Mouse (Mus musculus) kidney, postnatal 0 days (tissue): ENCODE measurements around the gene BC067074. TPM values are rescaled to one million over a fixed set of nuclear protein-coding genes. Genes with fewer than 3 reads are reported as not detected.

Experiments used
- ATAC-seq: fragments of 200-750 bp; cut with Nextera tagmentation; replicated peaks from 2 replicates; pipeline ENCODE4 v1.8.0; 2017; ENCODE audit warnings: low read depth, moderate number of reproducible peaks, moderate TSS enrichment, moderate library complexity; ENCODE audit not compliant: low FRiP score
- DNase-seq: peaks from one replicate; pipeline ENCODE4 v3.0.0-alpha.2; 2016; ENCODE audit warnings: low spot score
- H3K27ac ChIP-seq: fragments of 300-500 bp; sonication (generic); 2 replicates; pipeline ENCODE4 v1.5.1; 2014; ENCODE audit warnings: mild to moderate bottlenecking
- H3K27me3 ChIP-seq: fragments of 300-500 bp; sonication (generic); 2 replicates; pipeline ENCODE4 v1.6.1; 2014; ENCODE audit warnings: low read length, mixed read lengths; ENCODE audit not compliant: insufficient read depth
- H3K36me3 ChIP-seq: fragments of 300-500 bp; sonication (generic); 2 replicates; pipeline ENCODE4 v1.6.1; 2014; ENCODE audit warnings: low read length, mixed read lengths; ENCODE audit not compliant: insufficient read depth
- H3K4me1 ChIP-seq: fragments of 300-500 bp; sonication (generic); replicated peaks from 2 replicates; pipeline ENCODE4 v1.6.1; 2014; ENCODE audit warnings: antibody characterized with exemption, low read length, mixed read lengths; ENCODE audit not compliant: insufficient read depth
- H3K4me2 ChIP-seq: fragments of 300-500 bp; sonication (generic); 2 replicates; pipeline ENCODE4 v1.6.1; 2014; ENCODE audit warnings: mild to moderate bottlenecking, low read length, moderate library complexity, mixed read lengths
- H3K4me3 ChIP-seq: fragments of 300-500 bp; sonication (generic); replicated peaks from 2 replicates; pipeline ENCODE4 v1.5.1; 2014; ENCODE audit warnings: low read depth, low read length
- H3K9ac ChIP-seq: fragments of 300-500 bp; sonication (generic); 2 replicates; pipeline ENCODE4 v1.6.1; 2014; ENCODE audit warnings: low read depth, low read length
- H3K9me3 ChIP-seq: fragments of 300-500 bp; sonication (generic); replicated peaks from 2 replicates; pipeline ENCODE4 v1.6.1; 2016; ENCODE audit warnings: low read length, inconsistent platforms, mixed read lengths
- CTCF ChIP-seq: IDR thresholded peaks from 2 replicates; pipeline ENCODE4 v1.5.1; 2016; ENCODE audit warnings: antibody characterized with exemption, low read depth, mild to moderate bottlenecking, moderate library complexity
- WGBS: fragments of 180-500 bp; shearing (Covaris S2); extraction: QIAGEN DNeasy Blood & Tissue Kit; methylation state at CpG from one replicate; pipeline ENCODE4 v1.1.7; 2014; 5-methylcytosine and 5-hydroxymethylcytosine counted together
- polyA plus RNA-seq: library from polyadenylated mRNA; unstranded; fragments of >200 nt; fragmentation: Nextera tagmentation; extraction: Ambion mirVana; gene quantifications from 2 replicates; pipeline ENCODE4 v1.2.1, GENCODE M21; 2015

Gene BC067074
- polyA plus RNA-seq, 1 experiment from 2014 or later: 4.6 TPM

GRCm38 (mm10) chr13:113350743-113351430 lies 57.9 kb downstream of the BC067074 start:
- peak; percentile 81 for DNase-seq
- Histone ChIP-seq H3K4me2 (no peak overlapping the region), H3K27ac (peak overlapping the region; percentile 34; the same call in 1 of the 2 replicates), H3K9me3 (no peaks in the 10 kb centered on the region), H3K4me3 (no peak overlapping the region), H3K4me1 (0 out of 2 replicates have a peak, but pooled peaks cover 3% of the 10 kb centered on the region), H3K9ac (no peak overlapping the region), H3K27me3 (no peaks in the 10 kb centered on the region), H3K36me3 (no peaks in the 10 kb centered on the region)
- WGBS: 63% methylated on average over 11 of the region's 11 CpGs
- TF ChIP-seq CTCF: no peak
- no peak for ATAC-seq

DNA sequence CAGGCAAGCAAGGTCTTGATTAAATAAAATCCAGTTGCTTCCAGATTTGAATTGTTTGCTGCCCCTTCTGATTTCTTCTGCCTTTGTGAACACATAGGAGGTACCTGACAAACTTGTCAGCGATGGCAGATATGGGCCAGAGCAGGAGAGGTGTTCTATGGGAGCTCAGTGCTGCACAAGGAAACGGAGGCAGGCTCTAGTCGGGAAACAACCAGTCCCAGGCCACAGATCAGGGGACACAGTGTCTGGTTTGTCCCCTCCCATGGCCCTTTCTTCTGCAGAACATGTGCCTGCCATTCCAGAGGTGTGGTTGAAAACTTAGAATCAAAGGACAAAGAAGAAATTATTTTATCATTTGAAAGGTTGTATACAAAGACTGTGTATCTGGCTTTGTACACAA lies 60.6 kb downstream of the BC067074 start:
- Histone ChIP-seq H3K4me1 (0 out of 2 replicates have a peak, but pooled peaks cover 3% of the 10 kb centered on the region), H3K9me3 (no peaks in the 10 kb centered on the region), H3K36me3 (no peaks in the 10 kb centered on the region), H3K9ac (no peak overlapping the region), H3K27me3 (no peaks in the 10 kb centered on the region), H3K27ac (no peak overlapping the region), H3K4me2 (no peak overlapping the region), H3K4me3 (no peak overlapping the region)
- no peak for TF ChIP-seq CTCF
- ATAC-seq: no peak
- DNase-seq: no peak
- 80% methylated on average over 3 of the region's 3 CpGs for WGBS

GRCm38 (mm10) chr13:113353955-113354354 lies 61.0 kb downstream of the BC067074 start:
- Histone ChIP-seq H3K27me3 (no peaks in the 10 kb centered on the region), H3K4me3 (no peak overlapping the region), H3K9me3 (no peaks in the 10 kb centered on the region), H3K4me1 (0 out of 2 replicates have a peak, but pooled peaks cover 3% of the 10 kb centered on the region), H3K27ac (no peak overlapping the region), H3K4me2 (no peak overlapping the region), H3K36me3 (no peaks in the 10 kb centered on the region), H3K9ac (no peak overlapping the region)
- TF ChIP-seq CTCF: no peak
- 87% methylated on average over 4 of the region's 4 CpGs for WGBS
- ATAC-seq (0 out of 2 replicates have a peak, but pooled peaks have one; percentile 25), DNase-seq (no peak)

DNA sequence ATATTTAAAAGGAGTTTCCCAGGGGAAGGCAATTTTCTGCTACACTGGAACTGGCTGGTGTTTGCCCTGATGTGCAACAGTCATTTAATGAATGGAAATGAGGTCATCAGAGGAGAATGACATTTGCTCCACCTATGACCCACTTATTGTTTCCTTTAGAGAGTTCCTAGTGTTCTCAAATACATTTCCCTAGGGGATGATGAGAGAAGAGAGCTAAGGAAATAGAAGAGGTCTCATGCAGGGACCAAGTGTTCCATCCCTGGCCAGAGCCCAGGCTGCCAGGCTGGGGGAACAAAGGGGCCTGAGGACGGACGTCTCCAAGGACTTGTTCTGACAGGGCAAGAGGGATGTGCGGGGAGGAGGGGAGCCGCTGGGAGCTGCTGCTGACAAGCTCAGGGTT lies 62.1 kb downstream of the BC067074 start:
- TF ChIP-seq CTCF: no peak
- Histone ChIP-seq H3K36me3 (no peaks in the 10 kb centered on the region), H3K9me3 (no peaks in the 10 kb centered on the region), H3K9ac (no peak overlapping the region), H3K4me2 (no peak overlapping the region), H3K27ac (no peak overlapping the region), H3K27me3 (no peaks in the 10 kb centered on the region), H3K4me1 (0 out of 2 replicates have a peak, but pooled peaks cover 3% of the 10 kb centered on the region), H3K4me3 (no peak overlapping the region)
- whole genome bisulfite sequencing: 56% methylated on average over 4 of the region's 4 CpGs
- ATAC-seq: no peak
- DNase-seq: no peak

- Histone ChIP-seq H3K4me1 (no peaks in the 10 kb centered on the region), H3K4me2 (no peak overlapping the region), H3K9me3 (no peaks in the 10 kb centered on the region), H3K4me3 (no peak overlapping the region), H3K36me3 (no peaks in the 10 kb centered on the region), H3K27ac (no peak overlapping the region), H3K9ac (no peak overlapping the region), H3K27me3 (no peaks in the 10 kb centered on the region)
- TF ChIP-seq CTCF: no peak
- DNase-seq (no peak), ATAC-seq (no peak)
- 72% methylated on average over 13 of the region's 13 CpGs for WGBS
Measured at GRCm38 (mm10) chr13:113357438-113358144, 64.6 kb downstream of the BC067074 start.

- Histone ChIP-seq H3K27me3 (no peaks in the 10 kb centered on the region), H3K4me1 (no peaks in the 10 kb centered on the region), H3K9me3 (no peaks in the 10 kb centered on the region), H3K4me2 (no peak overlapping the region), H3K9ac (no peak overlapping the region), H3K36me3 (no peaks in the 10 kb centered on the region), H3K4me3 (no peak overlapping the region), H3K27ac (no peak overlapping the region)
- WGBS: 39% methylated on average over 1 of the region's 1 CpGs
- peak; percentile 70 for DNase-seq
- TF ChIP-seq CTCF: no peak
- no peak for ATAC-seq
Measured at GRCm38 (mm10) chr13:113359676-113360075, 66.7 kb downstream of the BC067074 start.
